Mouse (Mus musculus): ENCODE results near the gene 4933428G20Rik.

GRCm38 (mm10) chr11:97500720-97501448, 744 bp upstream of the 4933428G20Rik start:
- TF ChIP-seq CTCF (IDR thresholded peaks at IDR 0.05) (no peak), EP300 (IDR thresholded peaks at IDR 0.05) (no peak)

Data from lung, postnatal 0 days (tissue).